Mouse (Mus musculus): ENCODE data around the gene Ammecr1. TPM values are rescaled to one million over a fixed set of nuclear protein-coding genes. Genes with fewer than 3 reads are reported as not detected.

Ammecr1 gene
- polyA plus RNA-seq, 1 experiment from 2014 or later = 6.2 TPM

- H3K9ac ChIP-seq (replicated peaks; ENCODE audit: low read length) = no peak overlapping the region
- H3K4me2 ChIP-seq (ENCODE audit: low read length) = no peak overlapping the region
- H3K4me1 ChIP-seq (ENCODE audit: control insufficient read depth, insufficient read depth, low read length) = no peaks in the 10 kb centered on the region
- H3K36me3 ChIP-seq (ENCODE audit: control insufficient read depth, insufficient read depth, low read length) = no peaks in the 10 kb centered on the region
- H3K27ac ChIP-seq (replicated peaks; ENCODE audit: low read depth, low read length) = no peak overlapping the region
- H3K9me3 ChIP-seq (ENCODE audit: control insufficient read depth, low read length) = no peaks in the 10 kb centered on the region
- no peak for DNase-seq
- no peak for ATAC-seq (ENCODE audit: low FRiP score, low TSS enrichment)
- no peak overlapping the region for H3K4me3 ChIP-seq (replicated peaks; ENCODE audit: low read depth, low read length)
- 0 out of 2 replicates have a peak, but pooled peaks cover 3% of the 10 kb centered on the region for H3K27me3 ChIP-seq (ENCODE audit: control insufficient read depth, insufficient read depth, low read length)
- WGBS = 71% methylated on average over 6 of the region's 6 CpGs
These were observed 17.1 kb upstream of the Ammecr1 start for GRCm38 (mm10) chrX:142983638-142984037.

GRCm38 (mm10) chrX:142981530-142982130 lies 15.1 kb upstream of the Ammecr1 start:
- DNase-seq (no peak), ATAC-seq (ENCODE audit: low FRiP score, low TSS enrichment) (no peak)
- H3K9ac ChIP-seq (replicated peaks; ENCODE audit: low read length) = no peak overlapping the region
- no peak overlapping the region for H3K4me3 ChIP-seq (replicated peaks; ENCODE audit: low read depth, low read length)
- WGBS = 86% methylated on average over 3 of the region's 3 CpGs
- H3K9me3 ChIP-seq (ENCODE audit: control insufficient read depth, low read length) = no peaks in the 10 kb centered on the region
- 0 out of 2 replicates have a peak, but pooled peaks cover 3% of the 10 kb centered on the region for H3K27me3 ChIP-seq (ENCODE audit: control insufficient read depth, insufficient read depth, low read length)
- H3K4me2 ChIP-seq (ENCODE audit: low read length) = no peak overlapping the region
- no peak overlapping the region for H3K27ac ChIP-seq (replicated peaks; ENCODE audit: low read depth, low read length)
- H3K36me3 ChIP-seq (ENCODE audit: control insufficient read depth, insufficient read depth, low read length) = no peaks in the 10 kb centered on the region
- H3K4me1 ChIP-seq (ENCODE audit: control insufficient read depth, insufficient read depth, low read length) = no peaks in the 10 kb centered on the region

- Histone ChIP-seq H3K27me3 (ENCODE audit: control insufficient read depth, insufficient read depth, low read length) (0 out of 2 replicates have a peak, but pooled peaks cover 3% of the 10 kb centered on the region), H3K4me2 (ENCODE audit: low read length) (no peak overlapping the region), H3K36me3 (ENCODE audit: control insufficient read depth, insufficient read depth, low read length) (no peaks in the 10 kb centered on the region), H3K4me1 (ENCODE audit: control insufficient read depth, insufficient read depth, low read length) (no peaks in the 10 kb centered on the region), H3K4me3 (replicated peaks; ENCODE audit: low read depth, low read length) (no peak overlapping the region), H3K27ac (replicated peaks; ENCODE audit: low read depth, low read length) (no peak overlapping the region), H3K9ac (replicated peaks; ENCODE audit: low read length) (no peak overlapping the region), H3K9me3 (ENCODE audit: control insufficient read depth, low read length) (no peaks in the 10 kb centered on the region)
- DNase-seq (no peak), ATAC-seq (ENCODE audit: low FRiP score, low TSS enrichment) (no peak)
- 77% methylated on average over 2 of the region's 2 CpGs for WGBS
These were observed 14.5 kb upstream of the Ammecr1 start for GRCm38 (mm10) chrX:142980855-142981529.

DNA sequence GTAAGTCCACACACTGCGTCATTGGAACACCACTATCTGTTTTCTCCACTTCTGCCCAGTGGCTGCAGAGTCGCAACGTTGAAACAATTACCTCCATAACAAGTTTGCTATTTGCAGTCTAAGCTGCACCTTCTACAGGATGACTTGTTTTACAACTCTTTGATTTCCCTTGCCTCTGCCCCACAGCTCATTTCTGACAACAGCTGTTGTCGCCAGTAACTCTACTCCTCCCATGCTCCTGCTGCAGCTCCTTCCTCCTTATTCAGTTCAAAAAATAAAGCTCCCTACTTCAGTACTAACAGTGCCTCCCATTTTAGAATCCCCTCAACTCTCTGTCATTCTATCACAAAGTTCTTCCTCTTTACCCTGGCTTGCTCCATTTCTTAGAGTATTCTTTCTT lies 12.7 kb upstream of the Ammecr1 start:
- Histone ChIP-seq H3K27ac (replicated peaks; ENCODE audit: low read depth, low read length) (no peak overlapping the region), H3K9ac (replicated peaks; ENCODE audit: low read length) (no peak overlapping the region), H3K36me3 (ENCODE audit: control insufficient read depth, insufficient read depth, low read length) (no peaks in the 10 kb centered on the region), H3K4me3 (replicated peaks; ENCODE audit: low read depth, low read length) (no peak overlapping the region), H3K4me2 (ENCODE audit: low read length) (no peak overlapping the region), H3K9me3 (ENCODE audit: control insufficient read depth, low read length) (no peaks in the 10 kb centered on the region), H3K4me1 (ENCODE audit: control insufficient read depth, insufficient read depth, low read length) (no peaks in the 10 kb centered on the region), H3K27me3 (ENCODE audit: control insufficient read depth, insufficient read depth, low read length) (0 out of 2 replicates have a peak, but pooled peaks cover 3% of the 10 kb centered on the region)
- no peak for ATAC-seq (ENCODE audit: low FRiP score, low TSS enrichment)
- no peak for DNase-seq
- 78% methylated on average over 4 of the region's 4 CpGs for WGBS

- ATAC-seq (ENCODE audit: low FRiP score, low TSS enrichment) (no peak), DNase-seq (no peak)
- Histone ChIP-seq H3K36me3 (ENCODE audit: control insufficient read depth, insufficient read depth, low read length) (no peaks in the 10 kb centered on the region), H3K27ac (replicated peaks; ENCODE audit: low read depth, low read length) (no peak overlapping the region), H3K4me2 (ENCODE audit: low read length) (no peak overlapping the region), H3K4me3 (replicated peaks; ENCODE audit: low read depth, low read length) (no peak overlapping the region), H3K4me1 (ENCODE audit: control insufficient read depth, insufficient read depth, low read length) (no peaks in the 10 kb centered on the region), H3K9me3 (ENCODE audit: control insufficient read depth, low read length) (no peaks in the 10 kb centered on the region), H3K27me3 (ENCODE audit: control insufficient read depth, insufficient read depth, low read length) (0 out of 2 replicates have a peak, but pooled peaks cover 3% of the 10 kb centered on the region), H3K9ac (replicated peaks; ENCODE audit: low read length) (no peak overlapping the region)
- WGBS = 53% methylated on average over 7 of the region's 7 CpGs
These were observed 6.0 kb upstream of the Ammecr1 start for GRCm38 (mm10) chrX:142972443-142972970.

GRCm38 (mm10) chrX:142971759-142972158 lies 5.2 kb upstream of the Ammecr1 start:
- no peaks in the 10 kb centered on the region for H3K9me3 ChIP-seq (ENCODE audit: control insufficient read depth, low read length)
- H3K4me1 ChIP-seq (ENCODE audit: control insufficient read depth, insufficient read depth, low read length) = no peaks in the 10 kb centered on the region
- no peak overlapping the region for H3K9ac ChIP-seq (replicated peaks; ENCODE audit: low read length)
- WGBS = 83% methylated on average over 3 of the region's 3 CpGs
- H3K27me3 ChIP-seq (ENCODE audit: control insufficient read depth, insufficient read depth, low read length) = 0 out of 2 replicates have a peak, but pooled peaks cover 3% of the 10 kb centered on the region
- DNase-seq (no peak), ATAC-seq (ENCODE audit: low FRiP score, low TSS enrichment) (no peak)
- no peak overlapping the region for H3K4me3 ChIP-seq (replicated peaks; ENCODE audit: low read depth, low read length)
- no peak overlapping the region for H3K4me2 ChIP-seq (ENCODE audit: low read length)
- no peaks in the 10 kb centered on the region for H3K36me3 ChIP-seq (ENCODE audit: control insufficient read depth, insufficient read depth, low read length)
- H3K27ac ChIP-seq (replicated peaks; ENCODE audit: low read depth, low read length) = no peak overlapping the region

GRCm38 (mm10) chrX:142967067-142967466 lies 539 bp upstream of the Ammecr1 start:
- H3K4me2 ChIP-seq (ENCODE audit: low read length) = peak overlapping the region; percentile 51
- no peaks in the 10 kb centered on the region for H3K4me1 ChIP-seq (ENCODE audit: control insufficient read depth, insufficient read depth, low read length)
- no peak overlapping the region for H3K9ac ChIP-seq (replicated peaks; ENCODE audit: low read length)
- no peak overlapping the region for H3K27ac ChIP-seq (replicated peaks; ENCODE audit: low read depth, low read length)
- WGBS = 46% methylated on average over 7 of the region's 7 CpGs
- DNase-seq (peak; percentile 21), ATAC-seq (ENCODE audit: low FRiP score, low TSS enrichment) (no peak)
- H3K27me3 ChIP-seq (ENCODE audit: control insufficient read depth, insufficient read depth, low read length) = peaks cover 5% of the 10 kb centered on the region; the same call in 1 of the 2 replicates
- no peaks in the 10 kb centered on the region for H3K36me3 ChIP-seq (ENCODE audit: control insufficient read depth, insufficient read depth, low read length)
- H3K9me3 ChIP-seq (ENCODE audit: control insufficient read depth, low read length) = no peaks in the 10 kb centered on the region
- peak overlapping the region; percentile 52 for H3K4me3 ChIP-seq (replicated peaks; ENCODE audit: low read depth, low read length)

- 22% methylated on average over 22 of the region's 23 CpGs for WGBS
- Histone ChIP-seq H3K36me3 (ENCODE audit: control insufficient read depth, insufficient read depth, low read length) (no peaks in the 10 kb centered on the region), H3K4me1 (ENCODE audit: control insufficient read depth, insufficient read depth, low read length) (no peaks in the 10 kb centered on the region), H3K4me2 (ENCODE audit: low read length) (peak overlapping the region; percentile 64), H3K27me3 (ENCODE audit: control insufficient read depth, insufficient read depth, low read length) (peaks cover 5% of the 10 kb centered on the region; the same call in 1 of the 2 replicates), H3K4me3 (replicated peaks; ENCODE audit: low read depth, low read length) (peak overlapping the region; percentile 52), H3K27ac (replicated peaks; ENCODE audit: low read depth, low read length) (peak overlapping the region; percentile 91; the same call in 1 of the 2 replicates), H3K9me3 (ENCODE audit: control insufficient read depth, low read length) (no peaks in the 10 kb centered on the region), H3K9ac (replicated peaks; ENCODE audit: low read length) (peak overlapping the region; percentile 74)
- peak; percentile 36 for ATAC-seq (ENCODE audit: low FRiP score, low TSS enrichment)
- DNase-seq = peak; percentile 25
These were observed 1.1 kb downstream of the Ammecr1 start for GRCm38 (mm10) chrX:142965236-142966007.
